Mouse (Mus musculus) midbrain, embryonic 11.5 days (tissue): Measurements from ENCODE around the gene Sptbn2. TPM values are rescaled to one million over a fixed set of nuclear protein-coding genes. Genes with fewer than 3 reads are reported as not detected.
"Not testable (repeated sequence)": the region's sequence is repeated elsewhere in the genome, so short reads cannot be mapped to it uniquely, and the experiment has no call there.

ENCODE experiments used
- ATAC-seq: fragments of 200-750 bp; cut with Nextera tagmentation; 2 replicates; pipeline ENCODE4 v1.8.0; 2017; ENCODE audit warnings: moderate TSS enrichment, moderate library complexity; ENCODE audit not compliant: low FRiP score
- DNase-seq: peaks from one replicate; pipeline ENCODE4 v3.0.0; 2015; ENCODE audit warnings: low spot score; ENCODE audit errors: missing footprints
- H3K27ac ChIP-seq: fragments of 300-500 bp; sonication (generic); 2 replicates; pipeline ENCODE4 v1.5.1; 2014; ENCODE audit warnings: low read depth, low read length
- H3K27me3 ChIP-seq: fragments of 300-500 bp; sonication (generic); 2 replicates; pipeline ENCODE4 v1.6.1; 2014; ENCODE audit warnings: mild to moderate bottlenecking, low read length, moderate library complexity, mixed read lengths; ENCODE audit not compliant: control insufficient read depth, insufficient read depth
- H3K36me3 ChIP-seq: fragments of 300-500 bp; sonication (generic); 2 replicates; pipeline ENCODE4 v1.6.1; 2014; ENCODE audit warnings: mild to moderate bottlenecking, low read length, moderate library complexity, mixed read lengths; ENCODE audit not compliant: control insufficient read depth, insufficient read depth
- H3K4me1 ChIP-seq: fragments of 300-500 bp; sonication (generic); 2 replicates; pipeline ENCODE4 v1.6.1; 2014; ENCODE audit warnings: low read length; ENCODE audit not compliant: control insufficient read depth, insufficient read depth
- H3K4me2 ChIP-seq: fragments of 300-500 bp; sonication (generic); 2 replicates; pipeline ENCODE4 v1.6.1; 2014; ENCODE audit warnings: mild to moderate bottlenecking, moderate library complexity
- H3K4me3 ChIP-seq: fragments of 300-500 bp; sonication (generic); 2 replicates; pipeline ENCODE4 v1.5.1; 2014; ENCODE audit warnings: low read depth, low read length
- H3K9ac ChIP-seq: fragments of 300-500 bp; sonication (generic); 2 replicates; pipeline ENCODE4 v1.6.1; 2014; ENCODE audit warnings: low read length
- H3K9me3 ChIP-seq: fragments of 300-500 bp; sonication (generic); 2 replicates; pipeline ENCODE4 v1.6.1; 2016; ENCODE audit warnings: low read length; ENCODE audit not compliant: control insufficient read depth
- WGBS: fragments of 180-500 bp; shearing (Covaris S2); extraction: QIAGEN DNeasy Blood & Tissue Kit; methylation state at CpG from one replicate; pipeline ENCODE4 v1.1.7; 2014; 5-methylcytosine and 5-hydroxymethylcytosine counted together
- polyA plus RNA-seq: library from polyadenylated mRNA; unstranded; fragments of >200 nt; fragmentation: Nextera tagmentation; extraction: Ambion mirVana; gene quantifications from 2 replicates; pipeline ENCODE4 v1.2.1, GENCODE M21; 2014

The Sptbn2 gene
- polyA plus RNA-seq, 1 experiment from 2014 or later = 13.4 TPM

GRCm38 (mm10) chr19:4747631-4748312, 36.8 kb downstream of the Sptbn2 start:
- H3K9me3 ChIP-seq = no peaks in the 10 kb centered on the region

GRCm38 (mm10) chr19:4748493-4748892, 37.5 kb downstream of the Sptbn2 start:
- WGBS = 91% methylated on average over 10 of the region's 10 CpGs
- DNase-seq (no peak), ATAC-seq (no peak)
- H3K36me3 ChIP-seq = peaks cover 15% of the 10 kb centered on the region
- no peaks in the 10 kb centered on the region for H3K4me1 ChIP-seq
- no peak overlapping the region for H3K4me2 ChIP-seq
- no peak overlapping the region for H3K27ac ChIP-seq
- H3K27me3 ChIP-seq = no peaks in the 10 kb centered on the region
- no peaks in the 10 kb centered on the region for H3K9me3 ChIP-seq
- H3K9ac ChIP-seq = no peak overlapping the region
- H3K4me3 ChIP-seq = no peak overlapping the region

More at GRCm38 (mm10) chr19:4747631-4748312, 36.8 kb downstream of the Sptbn2 start:
- Histone ChIP-seq H3K4me1 (no peaks in the 10 kb centered on the region), H3K27me3 (no peaks in the 10 kb centered on the region), H3K4me3 (no peak overlapping the region), H3K27ac (no peak overlapping the region), H3K36me3 (peaks cover 15% of the 10 kb centered on the region), H3K4me2 (no peak overlapping the region), H3K9ac (no peak overlapping the region)
- ATAC-seq (no peak), DNase-seq (no peak)
- WGBS = 89% methylated on average over 9 of the region's 9 CpGs

GRCm38 (mm10) chr19:4749975-4750374, 39.0 kb downstream of the Sptbn2 start:
- H3K9ac ChIP-seq = no peak overlapping the region
- H3K27me3 ChIP-seq = no peaks in the 10 kb centered on the region
- H3K27ac ChIP-seq = no peak overlapping the region
- H3K4me3 ChIP-seq = no peak overlapping the region
- H3K36me3 ChIP-seq = peaks cover 15% of the 10 kb centered on the region
- H3K4me1 ChIP-seq = no peaks in the 10 kb centered on the region
- 82% methylated on average over 6 of the region's 6 CpGs for WGBS
- H3K4me2 ChIP-seq = no peak overlapping the region
- no peak for DNase-seq
- H3K9me3 ChIP-seq = no peaks in the 10 kb centered on the region
- ATAC-seq = no peak

GRCm38 (mm10) chr19:4755565-4756192, 44.7 kb downstream of the Sptbn2 start:
- Histone ChIP-seq H3K27me3 (no peaks in the 10 kb centered on the region), H3K4me2 (peak overlapping the region; percentile 65), H3K36me3 (peaks cover 2% of the 10 kb centered on the region), H3K9me3 (no peaks in the 10 kb centered on the region), H3K9ac (peak overlapping the region; percentile 91), H3K27ac (peak overlapping the region; percentile 95), H3K4me3 (peak overlapping the region; percentile 61), H3K4me1 (peaks cover 16% of the 10 kb centered on the region)
- under 1% methylated on average over 10 of the region's 10 CpGs for WGBS
- peak; percentile 97 for DNase-seq
- ATAC-seq = peak; percentile 69

GRCm38 (mm10) chr19:4756193-4756911, 45.4 kb downstream of the Sptbn2 start, which contains the start of gene Rbm4b:
Gene Rbm4b, plus strand, starts transcription at chr19:4756497.
- peak; percentile 98 for ATAC-seq
- under 1% methylated on average over 65 of the region's 65 CpGs for WGBS
- peak within 1 kb of the TSS; percentile 91 for H3K9ac ChIP-seq
- DNase-seq = peak; percentile 100
- peak within 1 kb of the TSS; percentile 61 for H3K4me3 ChIP-seq
- no peaks in the 10 kb centered on the region for H3K27me3 ChIP-seq
- H3K36me3 ChIP-seq = peaks cover 2% of the 10 kb centered on the region
- H3K4me2 ChIP-seq = peak within 1 kb of the TSS; percentile 65
- H3K27ac ChIP-seq = peak within 1 kb of the TSS; percentile 95
- no peaks in the 10 kb centered on the region for H3K9me3 ChIP-seq
- H3K4me1 ChIP-seq = peaks cover 16% of the 10 kb centered on the region

- DNase-seq (no peak), ATAC-seq (no peak)
- Histone ChIP-seq H3K36me3 (peaks cover 2% of the 10 kb centered on the region), H3K9me3 (no peaks in the 10 kb centered on the region), H3K27ac (peak overlapping the region; percentile 95), H3K4me1 (peaks cover 16% of the 10 kb centered on the region), H3K27me3 (no peaks in the 10 kb centered on the region), H3K4me3 (peak overlapping the region; percentile 61), H3K4me2 (peak overlapping the region; percentile 65), H3K9ac (peak overlapping the region; percentile 91)
- 9% methylated on average over 9 of the region's 9 CpGs for WGBS
These were observed 46.0 kb downstream of the Sptbn2 start for GRCm38 (mm10) chr19:4756921-4757320.

- H3K36me3 ChIP-seq, DNase-seq, ATAC-seq, H3K4me3 ChIP-seq, H3K9me3 ChIP-seq, H3K9ac ChIP-seq, H3K27ac ChIP-seq, H3K4me2 ChIP-seq, H3K27me3 ChIP-seq: not testable (repeated sequence)
- WGBS = 90% methylated on average over 8 of the region's 8 CpGs
- H3K4me1 ChIP-seq = peaks cover 16% of the 10 kb centered on the region
These were observed 49.6 kb downstream of the Sptbn2 start for GRCm38 (mm10) chr19:4760544-4760943.

GRCm38 (mm10) chr19:4762876-4763275, 51.9 kb downstream of the Sptbn2 start:
- peaks cover 9% of the 10 kb centered on the region for H3K36me3 ChIP-seq
- no peak overlapping the region for H3K4me3 ChIP-seq
- no peaks in the 10 kb centered on the region for H3K9me3 ChIP-seq
- no peak overlapping the region for H3K9ac ChIP-seq
- 68% methylated on average over 1 of the region's 1 CpGs for WGBS
- no peak overlapping the region for H3K4me2 ChIP-seq
- H3K27me3 ChIP-seq = no peaks in the 10 kb centered on the region
- DNase-seq = no peak
- H3K4me1 ChIP-seq = peaks cover 12% of the 10 kb centered on the region
- H3K27ac ChIP-seq = no peak overlapping the region
- no peak for ATAC-seq
